Mouse (Mus musculus): ENCODE measurements around the gene Nxpe2.

DNA sequence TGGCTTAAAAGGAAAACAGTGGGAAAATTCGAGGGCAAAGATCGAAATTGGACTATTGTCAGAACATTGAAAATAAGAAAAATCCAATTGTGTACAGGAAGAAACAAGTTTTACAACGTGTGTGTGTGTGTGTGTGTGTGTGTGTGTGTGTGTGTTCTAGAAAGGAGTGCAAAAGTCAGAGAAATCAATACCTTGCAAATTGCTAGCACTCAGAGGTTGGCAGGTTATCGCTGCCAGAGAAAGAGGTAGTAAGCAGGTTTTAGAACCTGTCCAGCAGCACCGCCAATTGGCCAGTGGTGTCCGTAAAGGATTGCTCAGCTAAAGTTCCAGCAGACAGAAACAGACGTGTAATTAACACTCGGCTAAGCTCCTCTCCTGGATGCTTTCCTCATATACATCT lies 69.0 kb downstream of the Nxpe2 start:
- TF ChIP-seq CTCF (IDR thresholded peaks at IDR 0.05; ENCODE audit: low read depth): no peak
- no peak for TF ChIP-seq EP300 (IDR thresholded peaks at IDR 0.05; ENCODE audit: low read depth)
